Mouse (Mus musculus) G1E (cell line): Measurements from ENCODE around the gene Idh3g. TPM values are rescaled to one million over a fixed set of nuclear protein-coding genes. Genes with fewer than 3 reads are reported as not detected.
A peak's percentile ranks its signal among the peaks of the same experiment; 100 is the strongest.

Experiments used
- ATAC-seq: 2 replicates; pipeline ENCODE4 v1.8.0; 2016; ENCODE audit warnings: mild to moderate bottlenecking; ENCODE audit not compliant: insufficient number of reproducible peaks, poor library complexity, low FRiP score, severe bottlenecking; ENCODE audit errors: extremely low read depth
- DNase-seq: peaks from one replicate; pipeline ENCODE4 v3.0.0; 2012; ENCODE audit warnings: low spot score
- H3K27me3 ChIP-seq: 2 replicates; pipeline ENCODE4 v1.6.1; 2012; ENCODE audit warnings: mild to moderate bottlenecking, low read length, inconsistent platforms; ENCODE audit not compliant: insufficient read depth
- H3K36me3 ChIP-seq: replicated peaks from 2 replicates; pipeline ENCODE3; 2012; ENCODE audit warnings: mild to moderate bottlenecking, inconsistent platforms
- H3K4me1 ChIP-seq: 2 replicates; pipeline ENCODE4 v1.6.1; 2012; ENCODE audit warnings: low read depth, low read length, inconsistent platforms, mixed read lengths; ENCODE audit not compliant: insufficient read depth
- H3K4me3 ChIP-seq: 2 replicates; pipeline ENCODE4 v1.5.1; 2012; ENCODE audit warnings: low read depth, mild to moderate bottlenecking, inconsistent platforms, low read length, moderate library complexity, mixed read lengths
- H3K9me3 ChIP-seq: replicated peaks from 2 replicates; pipeline ENCODE4 v1.6.1; 2012; ENCODE audit warnings: inconsistent platforms
- CTCF ChIP-seq: IDR thresholded peaks from 2 replicates; pipeline ENCODE4 v1.5.1; 2012; ENCODE audit warnings: low read depth, low read length, inconsistent platforms, mixed read lengths
- GATA1 ChIP-seq: IDR thresholded peaks from 2 replicates; pipeline ENCODE4 v1.6.1; 2012; ENCODE audit warnings: borderline replicate concordance, low read length, inconsistent platforms, mixed read lengths
- GATA2 ChIP-seq: IDR thresholded peaks from 2 replicates; pipeline ENCODE4 v1.6.1; 2012; ENCODE audit warnings: low read depth, low read length, inconsistent platforms, borderline replicate concordance
- POLR2AphosphoS5 ChIP-seq: IDR thresholded peaks from 2 replicates; pipeline ENCODE4 v1.6.1; 2012; ENCODE audit warnings: low read depth, low read length, inconsistent platforms; ENCODE audit not compliant: insufficient replicate concordance
- TAL1 ChIP-seq: conservative IDR thresholded peaks from 2 replicates; pipeline ENCODE4 v1.6.1; 2012; ENCODE audit warnings: low read depth, low read length, inconsistent platforms, mixed read lengths
- polyA plus RNA-seq: library from polyadenylated mRNA; stranded (reverse); fragments of >175 nt; gene quantifications from 2 replicates; pipeline ENCODE4 v1.2.3, GENCODE M21; 2012
- total RNA-seq, 2 experiments: library from RNA; stranded (forward) in 1 of 2; stranded (reverse) in 1 of 2; fragments of 200-1000 nt in 1 of 2; fragments of >200 nt in 1 of 2; fragmentation: Nextera tagmentation in 1 of 2; gene quantifications; 2 replicates each; pipeline ENCODE4 v1.2.3; 2014 to 2017

The Idh3g gene
- total RNA-seq (2014; fragmentation: Nextera tagmentation) (378 and 393 TPM in 2 replicates), total RNA-seq (2017) (179 and 187 TPM in 2 replicates), polyA plus RNA-seq (27.0 and 37.5 TPM in 2 replicates)

- Histone ChIP-seq H3K4me1 (peaks cover 34% of the 10 kb centered on the region), H3K9me3 (no peaks in the 10 kb centered on the region), H3K27me3 (no peaks in the 10 kb centered on the region), H3K36me3 (peaks cover 64% of the 10 kb centered on the region), H3K4me3 (peak within 1 kb of the TSS; percentile 85)
- ATAC-seq (peak; percentile 91), DNase-seq (peak; percentile 81)
- TF ChIP-seq CTCF (no peak), GATA2 (no peak), GATA1 (no peak), TAL1 (no peak), POLR2AphosphoS5 (no peak)
These were observed at the start of gene Idh3g, which contains the start of gene Ssr4 for GRCm38 (mm10) chrX:73786364-73787224. Gene Idh3g, minus strand, starts transcription at chrX:73786897. Gene Ssr4, plus strand, starts transcription at chrX:73787028.

GRCm38 (mm10) chrX:73835731-73836130 is 49.0 kb upstream of the Idh3g start:
- ATAC-seq (no peak), DNase-seq (no peak)
- H3K9me3 ChIP-seq, result no peaks in the 10 kb centered on the region
- H3K36me3 ChIP-seq, result no peaks in the 10 kb centered on the region
- no peak for TF ChIP-seq GATA2
- no peak for TF ChIP-seq POLR2AphosphoS5
- TF ChIP-seq GATA1, result no peak
- no peak for TF ChIP-seq TAL1
- no peak for TF ChIP-seq CTCF
- H3K4me1 ChIP-seq, result no peaks in the 10 kb centered on the region
- no peak overlapping the region for H3K4me3 ChIP-seq
- H3K27me3 ChIP-seq, result no peaks in the 10 kb centered on the region

GRCm38 (mm10) chrX:73824185-73825151 is 37.8 kb upstream of the Idh3g start, which contains the start of gene Pdzd4:
Gene Pdzd4, minus strand, starts transcription at chrX:73824969.
- no peaks in the 10 kb centered on the region for H3K9me3 ChIP-seq
- ATAC-seq (no peak), DNase-seq (no peak)
- H3K27me3 ChIP-seq, result peaks cover 23% of the 10 kb centered on the region; the same call in 1 of the 2 replicates
- no peaks in the 10 kb centered on the region for H3K4me1 ChIP-seq
- H3K36me3 ChIP-seq, result no peaks in the 10 kb centered on the region
- H3K4me3 ChIP-seq, result no peak within 1 kb of the TSS
- TF ChIP-seq GATA1, result no peak
- no peak for TF ChIP-seq POLR2AphosphoS5
- TF ChIP-seq TAL1, result no peak
- no peak for TF ChIP-seq CTCF
- no peak for TF ChIP-seq GATA2

GRCm38 (mm10) chrX:73823747-73824146 is 37.0 kb upstream of the Idh3g start:
- Histone ChIP-seq H3K36me3 (no peaks in the 10 kb centered on the region), H3K4me1 (no peaks in the 10 kb centered on the region), H3K9me3 (no peaks in the 10 kb centered on the region), H3K4me3 (no peak overlapping the region), H3K27me3 (peaks cover 23% of the 10 kb centered on the region; the same call in 1 of the 2 replicates)
- TF ChIP-seq POLR2AphosphoS5, result no peak
- no peak for TF ChIP-seq GATA2
- no peak for TF ChIP-seq TAL1
- TF ChIP-seq GATA1, result no peak
- no peak for TF ChIP-seq CTCF
- ATAC-seq, result no peak
- DNase-seq, result no peak

GRCm38 (mm10) chrX:73816596-73817314 is 30.1 kb upstream of the Idh3g start:
- no peaks in the 10 kb centered on the region for H3K36me3 ChIP-seq
- no peak for DNase-seq

More at GRCm38 (mm10) chrX:73816596-73817314, 30.1 kb upstream of the Idh3g start:
- Histone ChIP-seq H3K27me3 (peaks cover 6% of the 10 kb centered on the region; the same call in 1 of the 2 replicates), H3K9me3 (no peaks in the 10 kb centered on the region), H3K4me3 (no peak overlapping the region), H3K4me1 (no peaks in the 10 kb centered on the region)
- TF ChIP-seq GATA2 (no peak), GATA1 (no peak), CTCF (no peak), POLR2AphosphoS5 (no peak), TAL1 (no peak)
- ATAC-seq, result no peak
